Mouse (Mus musculus) spleen, embryonic (tissue): Measurements from ENCODE around the gene Taf8.

ENCODE experiments used
- CTCF ChIA-PET: fragments of 350-600 bp; sonication (Branson Sonifier 250); formaldehyde crosslinking; loops from one replicate; lab custom pipeline; 2022; lab: Charles Lee

Gene Taf8

GRCm38 (mm10) chr17:47492731-47493130 is 9.4 kb downstream of the Taf8 start:
- CTCF ChIA-PET = no interaction called here

GRCm38 (mm10) chr17:47490791-47491190 is 11.3 kb downstream of the Taf8 start:
- CTCF ChIA-PET = no interaction called here

GRCm38 (mm10) chr17:47485791-47486190 is 16.3 kb downstream of the Taf8 start:
- CTCF ChIA-PET = interaction anchor here (0.6 kb wide), 2 partner anchors 11 to 98 kb away, joined by 4 read pairs; no protein-coding TSS in a partner anchor

GRCm38 (mm10) chr17:47484993-47485392 is 17.1 kb downstream of the Taf8 start:
- CTCF ChIA-PET = interaction anchor here (0.7 kb wide), 1 partner anchor 11 kb away, joined by 7 read pairs; no protein-coding TSS in a partner anchor

GRCm38 (mm10) chr17:47484241-47484921 is 17.7 kb downstream of the Taf8 start:
- CTCF ChIA-PET = interaction anchor here (0.7 kb wide), 1 partner anchor 11 kb away, joined by 7 read pairs; no protein-coding TSS in a partner anchor

- CTCF ChIA-PET = no interaction called here
These were observed 19.7 kb downstream of the Taf8 start for GRCm38 (mm10) chr17:47482401-47482800.

- CTCF ChIA-PET = no interaction called here
These were observed 22.2 kb downstream of the Taf8 start for GRCm38 (mm10) chr17:47479887-47480286.

- CTCF ChIA-PET = interaction anchor here (1.0 kb wide), 1 partner anchor 123 kb away, joined by 6 read pairs; no protein-coding TSS in a partner anchor
These were observed 26.4 kb downstream of the Taf8 start for GRCm38 (mm10) chr17:47475714-47476113.

GRCm38 (mm10) chr17:47475181-47475580 is 26.9 kb downstream of the Taf8 start:
- CTCF ChIA-PET = interaction anchor here (1.0 kb wide), 1 partner anchor 123 kb away, joined by 6 read pairs; no protein-coding TSS in a partner anchor

- CTCF ChIA-PET = interaction anchor here (0.6 kb wide), 1 partner anchor 11 kb away, joined by 4 read pairs; no protein-coding TSS in a partner anchor
These were observed 27.8 kb downstream of the Taf8 start for GRCm38 (mm10) chr17:47474250-47474649.

GRCm38 (mm10) chr17:47473434-47473974 is 28.6 kb downstream of the Taf8 start:
- CTCF ChIA-PET = interaction anchor here (0.6 kb wide), 1 partner anchor 12 kb away, joined by 7 read pairs; no protein-coding TSS in a partner anchor

GRCm38 (mm10) chr17:47472435-47473350 is 29.4 kb downstream of the Taf8 start:
- CTCF ChIA-PET = interaction anchor here (1.1 kb wide), 1 partner anchor 209 kb away, joined by 3 read pairs; no protein-coding TSS in a partner anchor

GRCm38 (mm10) chr17:47470686-47471085 is 31.4 kb downstream of the Taf8 start:
- CTCF ChIA-PET = no interaction called here

GRCm38 (mm10) chr17:47470121-47470520 is 32.0 kb downstream of the Taf8 start:
- CTCF ChIA-PET = no interaction called here

GRCm38 (mm10) chr17:47469642-47470041 is 32.5 kb downstream of the Taf8 start:
- CTCF ChIA-PET = interaction anchor here (0.6 kb wide), 1 partner anchor 26 kb away, joined by 3 read pairs; no protein-coding TSS in a partner anchor

- CTCF ChIA-PET = no interaction called here
These were observed 33.6 kb downstream of the Taf8 start for GRCm38 (mm10) chr17:47468466-47468865.

- CTCF ChIA-PET = no interaction called here
These were observed 34.0 kb downstream of the Taf8 start for GRCm38 (mm10) chr17:47468063-47468462.

- CTCF ChIA-PET = interaction anchor here (0.7 kb wide), 1 partner anchor 19 kb away, joined by 3 read pairs; no protein-coding TSS in a partner anchor
These were observed 34.4 kb downstream of the Taf8 start for GRCm38 (mm10) chr17:47467659-47468058.

GRCm38 (mm10) chr17:47466284-47466683 is 35.8 kb downstream of the Taf8 start:
- CTCF ChIA-PET = no interaction called here

GRCm38 (mm10) chr17:47465016-47465415 is 37.1 kb downstream of the Taf8 start:
- CTCF ChIA-PET = no interaction called here

GRCm38 (mm10) chr17:47464248-47464965 is 37.7 kb downstream of the Taf8 start:
- CTCF ChIA-PET = no interaction called here
